In the genomic region with DNA sequence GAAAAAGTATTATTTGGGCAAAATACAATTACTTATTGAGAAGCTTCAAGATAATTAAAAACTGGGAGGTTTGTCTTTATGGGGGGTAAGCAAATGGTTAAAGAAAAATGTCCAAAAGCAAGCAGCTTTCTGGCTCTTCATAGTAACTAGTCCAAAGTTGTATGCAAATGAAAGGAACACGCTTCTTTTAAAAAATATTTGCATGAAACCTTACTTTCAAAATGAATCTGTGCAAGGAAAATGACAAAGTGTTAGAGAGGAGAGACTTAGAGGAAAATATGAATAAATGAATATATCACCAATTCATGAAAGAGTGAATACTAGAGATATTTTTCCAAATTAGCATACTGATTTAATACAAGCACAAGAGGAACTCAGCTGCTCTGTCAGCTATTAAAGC, we compare ENCODE assay signal across 15 mouse cellular contexts.
DNase-seq lines count a peak whose midpoint lies in the region; ATAC-seq and TF ChIP-seq lines count a peak whose summit lies in the region.
"Had no signal": no experiment of that assay in that cellular context is flagged by ENCODE, and none has a peak within 500 bp of the region (broad histone marks: within the 10 kb centered on the region; RNA-seq: fewer than 3 reads in every experiment).

No protein-coding gene starts in this region.

- no peak for DNase-seq in hindbrain, postnatal 0 days (ENCODE audit: low spot score)
- DNase-seq in splenic B cell, adult 2 months (ENCODE audit: low read depth, low spot score) = peak; percentile 24
- no peak for DNase-seq in adrenal gland, adult 8-10 months
- DNase-seq: cerebellum, postnatal 36 days; kidney, adult 18-20 months; kidney, postnatal 36 days; right cerebral cortex, postnatal 4 days had no signal

- peaks cover 20% of the 10 kb centered on the region for H3K27me3 ChIP-seq in hindbrain, embryonic 12.5 days
- H3K27me3 ChIP-seq in hindbrain, postnatal 0 days (ENCODE audit: insufficient read depth, low read length) = no peaks in the 10 kb centered on the region
- H3K27me3 ChIP-seq in hindbrain, embryonic 13.5 days = peaks cover 16% of the 10 kb centered on the region
- H3K27me3 ChIP-seq in splenic B cell, adult 2 months (ENCODE audit: control insufficient read depth, insufficient read depth, low read length, poor library complexity, severe bottlenecking) = no peaks in the 10 kb centered on the region
- peaks cover 42% of the 10 kb centered on the region for H3K27me3 ChIP-seq in kidney, embryonic 15.5 days
- H3K27me3 ChIP-seq: liver, embryonic 15.5 days had no signal

- 54% methylated on average over 1 of the region's 1 CpGs for WGBS in hindbrain, embryonic 12.5 days
- WGBS in hindbrain, postnatal 0 days = 69% methylated on average over 1 of the region's 1 CpGs
- WGBS in hindbrain, embryonic 13.5 days = 53% methylated on average over 1 of the region's 1 CpGs
- WGBS in kidney, embryonic 15.5 days = 88% methylated on average over 1 of the region's 1 CpGs

- ATAC-seq in hindbrain, embryonic 12.5 days (ENCODE audit: low FRiP score) = no peak
- ATAC-seq in hindbrain, postnatal 0 days = no peak
- no peak for ATAC-seq in hindbrain, embryonic 13.5 days (ENCODE audit: low FRiP score)
- no peak for ATAC-seq in kidney, embryonic 15.5 days (replicated peaks; ENCODE audit: low FRiP score)
- ATAC-seq: lung, postnatal 0 days had no signal

- no peak overlapping the region for H3K4me2 ChIP-seq in hindbrain, embryonic 12.5 days (replicated peaks)
- no peak overlapping the region for H3K4me2 ChIP-seq in hindbrain, postnatal 0 days (ENCODE audit: low read depth, low read length)
- no peak overlapping the region for H3K4me2 ChIP-seq in hindbrain, embryonic 13.5 days
- H3K4me2 ChIP-seq in kidney, embryonic 15.5 days = no peak overlapping the region
- H3K4me2 ChIP-seq: limb, embryonic 13.5 days; liver, embryonic 15.5 days had no signal

- no peaks in the 10 kb centered on the region for H3K36me3 ChIP-seq in hindbrain, embryonic 12.5 days
- no peaks in the 10 kb centered on the region for H3K36me3 ChIP-seq in hindbrain, postnatal 0 days (ENCODE audit: insufficient read depth, low read length)
- H3K36me3 ChIP-seq in hindbrain, embryonic 13.5 days = no peaks in the 10 kb centered on the region
- H3K36me3 ChIP-seq in splenic B cell, adult 2 months (ENCODE audit: control insufficient read depth, insufficient read depth, low read length, poor library complexity, severe bottlenecking) = no peaks in the 10 kb centered on the region
- H3K36me3 ChIP-seq in kidney, embryonic 15.5 days = no peaks in the 10 kb centered on the region
- H3K36me3 ChIP-seq: G1E; limb, embryonic 13.5 days; liver, embryonic 15.5 days had no signal

- no peak for TF ChIP-seq POLR2A in embryonic fibroblast, embryonic 13.5 days (IDR thresholded peaks at IDR 0.05; ENCODE audit: low read depth, low read length)

- no peaks in the 10 kb centered on the region for H3K9me3 ChIP-seq in hindbrain, embryonic 12.5 days (replicated peaks)
- no peaks in the 10 kb centered on the region for H3K9me3 ChIP-seq in hindbrain, postnatal 0 days (ENCODE audit: low read length)
- no peaks in the 10 kb centered on the region for H3K9me3 ChIP-seq in hindbrain, embryonic 13.5 days
- no peaks in the 10 kb centered on the region for H3K9me3 ChIP-seq in kidney, embryonic 15.5 days (replicated peaks)
- H3K9me3 ChIP-seq: G1E; limb, embryonic 13.5 days; liver, embryonic 15.5 days had no signal

- peak overlapping the region; percentile 65; the same call in 1 of the 2 replicates for H3K27ac ChIP-seq in hindbrain, embryonic 12.5 days
- H3K27ac ChIP-seq in hindbrain, postnatal 0 days = no peak overlapping the region; the same call in 1 of the 2 replicates
- H3K27ac ChIP-seq in embryonic fibroblast, embryonic 13.5 days (ENCODE audit: insufficient read depth, low read length) = peak overlapping the region; percentile 86
- peak overlapping the region; percentile 67; the same call in 1 of the 2 replicates for H3K27ac ChIP-seq in hindbrain, embryonic 13.5 days
- H3K27ac ChIP-seq in kidney, embryonic 15.5 days = no peak overlapping the region
- H3K27ac ChIP-seq: limb, embryonic 13.5 days; liver, embryonic 15.5 days had no signal

- peaks cover 3% of the 10 kb centered on the region for H3K4me1 ChIP-seq in hindbrain, embryonic 12.5 days
- H3K4me1 ChIP-seq in hindbrain, postnatal 0 days (ENCODE audit: insufficient read depth, low read length) = no peaks in the 10 kb centered on the region
- peaks cover 7% of the 10 kb centered on the region; the same call in 1 of the 2 replicates for H3K4me1 ChIP-seq in embryonic fibroblast, embryonic 13.5 days (ENCODE audit: control insufficient read depth, insufficient read depth, low read length)
- peaks cover 4% of the 10 kb centered on the region; the same call in 1 of the 2 replicates for H3K4me1 ChIP-seq in hindbrain, embryonic 13.5 days (replicated peaks)
- H3K4me1 ChIP-seq in kidney, embryonic 15.5 days = no peaks in the 10 kb centered on the region
- H3K4me1 ChIP-seq: limb, embryonic 13.5 days; liver, embryonic 15.5 days had no signal

- no peak overlapping the region for H3K9ac ChIP-seq in hindbrain, embryonic 12.5 days
- no peak overlapping the region for H3K9ac ChIP-seq in hindbrain, postnatal 0 days (replicated peaks; ENCODE audit: low read length)
- no peak overlapping the region for H3K9ac ChIP-seq in hindbrain, embryonic 13.5 days
- H3K9ac ChIP-seq in kidney, embryonic 15.5 days = no peak overlapping the region
- H3K9ac ChIP-seq: limb, embryonic 13.5 days; liver, embryonic 15.5 days had no signal

- TF ChIP-seq CTCF in hindbrain, postnatal 0 days (IDR thresholded peaks at IDR 0.05; ENCODE audit: low read depth) = no peak
- no peak for TF ChIP-seq CTCF in embryonic fibroblast, embryonic 13.5 days (IDR thresholded peaks at IDR 0.05; ENCODE audit: borderline replicate concordance, insufficient read depth, low read length)

- H3K4me3 ChIP-seq in hindbrain, embryonic 12.5 days = no peak overlapping the region
- H3K4me3 ChIP-seq in hindbrain, postnatal 0 days (ENCODE audit: low read length) = no peak overlapping the region
- H3K4me3 ChIP-seq in embryonic fibroblast, embryonic 13.5 days (ENCODE audit: insufficient read depth, low read length) = no peak overlapping the region
- H3K4me3 ChIP-seq in hindbrain, embryonic 13.5 days = no peak overlapping the region
- no peak overlapping the region for H3K4me3 ChIP-seq in kidney, embryonic 15.5 days (replicated peaks)
- H3K4me3 ChIP-seq: limb, embryonic 13.5 days; liver, embryonic 15.5 days had no signal

Comparison
In these comparisons a context has a peak if more than half of its experiments do, and no peak if none do; other contexts are left out.
1. H3K27ac ChIP-seq: peak in hindbrain, embryonic 12.5 days (single experiment), embryonic fibroblast, embryonic 13.5 days (single experiment) and hindbrain, embryonic 13.5 days (single experiment); none in hindbrain, postnatal 0 days (single experiment) and kidney, embryonic 15.5 days (single experiment).